Mouse (Mus musculus): ENCODE measurements around the gene Zfp428.
A peak's percentile ranks its signal among the peaks of the same experiment; 100 is the strongest.

- TF ChIP-seq CTCF (IDR thresholded peaks at IDR 0.05 in 2 of 3, conservative IDR thresholded peaks at IDR 0.05 in 1 of 3; ENCODE audit: control insufficient read depth in 1 of 3, insufficient read depth in 1 of 3, low read depth in 2 of 3, low read length in 3 of 3, poor library complexity in 1 of 3, severe bottlenecking in 1 of 3) (peak; percentile 86 to 92 (median 86)), MYC (IDR thresholded peaks at IDR 0.05; ENCODE audit: low read depth, low read length) (no peak)
Observed at GRCm38 (mm10) chr7:24473913-24474529, 32.8 kb upstream of the Zfp428 start.
